Mouse (Mus musculus) E14TG2a.4 (cell line): ENCODE results near the gene Cplx2.

ENCODE experiments used
- CTCF ChIP-seq: conservative IDR thresholded peaks from 2 replicates; pipeline ENCODE4 v1.5.1; 2014; ENCODE audit warnings: low read length
- NANOG ChIP-seq: IDR thresholded peaks from 2 replicates; pipeline ENCODE4 v1.6.1; 2014; ENCODE audit warnings: borderline replicate concordance, low read length, mixed read lengths
- POU5F1 ChIP-seq: IDR thresholded peaks from 2 replicates; pipeline ENCODE4 v1.6.1; 2014; ENCODE audit warnings: low read length, borderline replicate concordance

DNA sequence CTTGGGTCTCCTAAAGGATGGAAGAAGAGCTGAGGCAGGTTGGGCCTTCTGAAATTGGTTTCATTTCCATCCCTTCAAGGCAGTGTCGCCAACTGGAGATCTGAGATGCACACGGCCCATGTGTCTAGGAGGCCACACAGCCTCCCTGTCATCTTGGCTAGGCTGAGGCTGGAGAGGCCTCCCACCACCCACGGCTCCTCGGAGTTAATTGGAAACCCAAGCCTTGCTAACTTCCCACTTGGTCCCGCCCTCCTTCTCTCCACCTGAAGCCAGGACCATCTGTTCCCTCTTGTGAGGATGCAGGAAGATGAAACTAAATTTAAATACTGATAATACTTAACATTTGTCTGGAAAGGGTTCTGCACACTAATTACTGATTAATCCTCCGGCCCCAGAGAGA, 34.1 kb upstream of the Cplx2 start:
- TF ChIP-seq CTCF (no peak), POU5F1 (no peak), NANOG (no peak)
